Comparison of ENCODE assay signal across 21 mouse cellular contexts in genomic region chr6:66924315-66924965, GRCm38 (mm10). TPM values are rescaled to one million over a fixed set of nuclear protein-coding genes. Genes with fewer than 3 reads are reported as not detected.
DNase-seq lines count a peak whose midpoint lies in the region; ATAC-seq and TF ChIP-seq lines count a peak whose summit lies in the region.
"Had no signal": no experiment of that assay in that cellular context is flagged by ENCODE, and none has a peak within 500 bp of the region (broad histone marks: within the 10 kb centered on the region; RNA-seq: fewer than 3 reads in every experiment).

No protein-coding gene starts in this region.

- ATAC-seq in kidney, embryonic 15.5 days (replicated peaks; ENCODE audit: low FRiP score), result no peak
- no peak for ATAC-seq in liver, postnatal 0 days
- no peak for ATAC-seq in liver, embryonic 11.5 days (replicated peaks; ENCODE audit: low FRiP score)
- ATAC-seq: forebrain, embryonic 14.5 days had no signal

- no peak for TF ChIP-seq EP300 in heart, adult 2 months (IDR thresholded peaks at IDR 0.05; ENCODE audit: insufficient read depth, low read depth, low read length)
- no peak for TF ChIP-seq EP300 in liver, postnatal 0 days (IDR thresholded peaks at IDR 0.05; ENCODE audit: low read depth)

- intact Hi-C loops in heart, adult 2 months (cut with DNase I), result no loop called here

- no peak overlapping the region for H3K9ac ChIP-seq in heart, adult 2 months (ENCODE audit: low read depth, low read length)
- H3K9ac ChIP-seq in kidney, embryonic 15.5 days, result no peak overlapping the region
- H3K9ac ChIP-seq in liver, postnatal 0 days (replicated peaks), result no peak overlapping the region
- H3K9ac ChIP-seq in liver, embryonic 11.5 days (ENCODE audit: low read depth, low read length), result no peak overlapping the region
- H3K9ac ChIP-seq: embryonic facial prominence, embryonic 15.5 days; heart, embryonic 12.5 days had no signal

- H3K36me3 ChIP-seq in heart, embryonic 10.5 days, result no peaks in the 10 kb centered on the region
- peaks cover 2% of the 10 kb centered on the region; the same call in 1 of the 2 replicates for H3K36me3 ChIP-seq in heart, adult 2 months (ENCODE audit: control insufficient read depth, insufficient read depth, low read length)
- no peaks in the 10 kb centered on the region for H3K36me3 ChIP-seq in kidney, embryonic 15.5 days
- H3K36me3 ChIP-seq in liver, postnatal 0 days (replicated peaks; ENCODE audit: insufficient read depth, low read length), result no peaks in the 10 kb centered on the region
- no peaks in the 10 kb centered on the region for H3K36me3 ChIP-seq in liver, embryonic 11.5 days (ENCODE audit: control insufficient read depth, insufficient read depth, low read length)
- H3K36me3 ChIP-seq: embryonic facial prominence, embryonic 15.5 days; forebrain, embryonic 10.5 days; heart, embryonic 12.5 days had no signal

- H3K27me3 ChIP-seq in heart, embryonic 10.5 days (ENCODE audit: insufficient read depth, poor library complexity, severe bottlenecking), result no peaks in the 10 kb centered on the region
- H3K27me3 ChIP-seq in heart, adult 2 months (ENCODE audit: control insufficient read depth, insufficient read depth, low read length), result no peaks in the 10 kb centered on the region
- H3K27me3 ChIP-seq in kidney, embryonic 15.5 days, result no peaks in the 10 kb centered on the region
- H3K27me3 ChIP-seq in liver, postnatal 0 days (ENCODE audit: insufficient read depth, low read length), result no peaks in the 10 kb centered on the region
- H3K27me3 ChIP-seq in liver, embryonic 11.5 days (replicated peaks; ENCODE audit: control insufficient read depth, insufficient read depth, low read length), result no peaks in the 10 kb centered on the region
- H3K27me3 ChIP-seq: embryonic facial prominence, embryonic 15.5 days; heart, embryonic 12.5 days had no signal

- H3K79me2 ChIP-seq in heart, adult 2 months (replicated peaks; ENCODE audit: control insufficient read depth, insufficient read depth, low read length), result 0 out of 2 replicates have a peak, but pooled peaks cover 1% of the 10 kb centered on the region

- no peak for TF ChIP-seq CTCF in heart, adult 2 months (IDR thresholded peaks at IDR 0.05)
- no peak for TF ChIP-seq CTCF in liver, postnatal 0 days (IDR thresholded peaks at IDR 0.05; ENCODE audit: low read depth)

- TF ChIP-seq POLR2A in heart, adult 2 months (IDR thresholded peaks at IDR 0.05; ENCODE audit: insufficient read depth, low read depth, low read length), result no peak

- WGBS in heart, embryonic 10.5 days, result 84% methylated on average over 7 of the region's 7 CpGs
- 92% methylated on average over 7 of the region's 7 CpGs for WGBS in heart, adult 2 months
- WGBS in kidney, embryonic 15.5 days, result 65% methylated on average over 7 of the region's 7 CpGs
- WGBS in liver, postnatal 0 days (ENCODE audit: insufficient replicate concordance), result 72% methylated on average over 7 of the region's 7 CpGs
- WGBS in liver, embryonic 11.5 days, result 80% methylated on average over 7 of the region's 7 CpGs

- H3K4me1 ChIP-seq in heart, embryonic 10.5 days, result 0 out of 2 replicates have a peak, but pooled peaks cover 4% of the 10 kb centered on the region
- peaks cover 3% of the 10 kb centered on the region for H3K4me1 ChIP-seq in heart, adult 2 months (ENCODE audit: control insufficient read depth, insufficient read depth, low read length)
- H3K4me1 ChIP-seq in kidney, embryonic 15.5 days, result peaks cover 36% of the 10 kb centered on the region
- H3K4me1 ChIP-seq in liver, postnatal 0 days (ENCODE audit: insufficient read depth), result peaks cover 16% of the 10 kb centered on the region
- H3K4me1 ChIP-seq in liver, embryonic 11.5 days (replicated peaks; ENCODE audit: control insufficient read depth, insufficient read depth, low read length), result peaks cover under 1% of the 10 kb centered on the region
- H3K4me1 ChIP-seq: embryonic facial prominence, embryonic 15.5 days had no signal

- no peak overlapping the region for H3K27ac ChIP-seq in heart, embryonic 10.5 days
- H3K27ac ChIP-seq in heart, adult 2 months, result no peak overlapping the region
- H3K27ac ChIP-seq in kidney, embryonic 15.5 days, result 0 out of 2 replicates have a peak overlapping the region, but pooled peaks have one; percentile 28
- H3K27ac ChIP-seq in liver, postnatal 0 days (ENCODE audit: low read depth), result peak overlapping the region; percentile 56
- H3K27ac ChIP-seq in liver, embryonic 11.5 days (ENCODE audit: low read depth, low read length), result no peak overlapping the region
- H3K27ac ChIP-seq: embryonic facial prominence, embryonic 15.5 days; forebrain, embryonic 10.5 days; gastrocnemius, adult 2 months had no signal

- no peak overlapping the region for H3K4me3 ChIP-seq in heart, embryonic 10.5 days
- H3K4me3 ChIP-seq in heart, adult 2 months, result no peak overlapping the region
- H3K4me3 ChIP-seq in kidney, embryonic 15.5 days (replicated peaks), result no peak overlapping the region
- no peak overlapping the region for H3K4me3 ChIP-seq in liver, postnatal 0 days (ENCODE audit: low read depth, low read length)
- H3K4me3 ChIP-seq in liver, embryonic 11.5 days (ENCODE audit: low read depth, low read length), result no peak overlapping the region
- H3K4me3 ChIP-seq: embryonic facial prominence, embryonic 15.5 days; erythroblast, embryonic 14.5 days; forebrain, embryonic 10.5 days; gastrocnemius, adult 2 months; heart, embryonic 12.5 days had no signal

- DNase-seq in heart, embryonic 10.5 days (ENCODE audit: low spot score), result peak; percentile 20
- DNase-seq in heart, adult 2 months, result no peak
- no peak for DNase-seq in kidney, postnatal 4 days
- DNase-seq in liver, postnatal 0 days, result no peak
- DNase-seq in liver, embryonic 11.5 days (ENCODE audit: low spot score), result no peak
- no peak for DNase-seq in urinary bladder, adult 18-20 months (ENCODE audit: low spot score in 2 of 2)
- DNase-seq: adrenal gland, postnatal 10 days; cerebellum, adult 11 months; cerebellum, adult 8-10 months; cerebellum, postnatal 14 days; embryo, embryonic 11 days; gastrocnemius, adult 2 months; gastrocnemius, postnatal 25 days; heart, adult 18-20 months; heart, postnatal 36 days had no signal

- no peaks in the 10 kb centered on the region for H3K9me3 ChIP-seq in heart, embryonic 10.5 days
- no peaks in the 10 kb centered on the region for H3K9me3 ChIP-seq in kidney, embryonic 15.5 days (replicated peaks)
- no peaks in the 10 kb centered on the region for H3K9me3 ChIP-seq in liver, postnatal 0 days (ENCODE audit: low read length)
- no peaks in the 10 kb centered on the region for H3K9me3 ChIP-seq in liver, embryonic 11.5 days (ENCODE audit: control insufficient read depth, low read length)
- H3K9me3 ChIP-seq: embryonic facial prominence, embryonic 15.5 days; forebrain, embryonic 10.5 days; heart, embryonic 12.5 days had no signal

- H3K4me2 ChIP-seq in kidney, embryonic 15.5 days, result no peak overlapping the region
- no peak overlapping the region for H3K4me2 ChIP-seq in liver, postnatal 0 days (ENCODE audit: low read depth, low read length)
- no peak overlapping the region for H3K4me2 ChIP-seq in liver, embryonic 11.5 days
- H3K4me2 ChIP-seq: embryonic facial prominence, embryonic 15.5 days; heart, embryonic 12.5 days had no signal

RNA-seq across cellular contexts. Expression of gene Gng12, which starts 28.2 kb away (rescaled TPM):
- polyA plus RNA-seq in heart, embryonic 10.5 days (2016; fragmentation: Nextera tagmentation; extraction: Ambion mirVana), result 60.0 and 60.9 TPM in 2 replicates
- total RNA-seq in heart, adult 2 months (2021), result 10 to 100 TPM; 34.4 to 35.6 TPM
- polyA plus RNA-seq in heart, adult 2 months (2012; rRNA removed), result 15.5 and 24.6 TPM in 2 replicates
- polyA plus RNA-seq in kidney, embryonic 15.5 days (2015; fragmentation: Nextera tagmentation; extraction: Ambion mirVana), result 95.7 and 105 TPM in 2 replicates
- 39.0 and 39.4 TPM in 2 replicates for polyA plus RNA-seq in liver, postnatal 0 days (2015; fragmentation: Nextera tagmentation; extraction: Ambion mirVana)
- polyA plus RNA-seq in liver, embryonic 11.5 days (2014; fragmentation: Nextera tagmentation; extraction: Ambion mirVana), result 51.5 and 59.6 TPM in 2 replicates

Comparison
In these comparisons a context has a peak if more than half of its experiments do, and no peak if none do; other contexts are left out.
1. H3K27ac ChIP-seq: peak in kidney, embryonic 15.5 days (single experiment) and liver, postnatal 0 days (single experiment); none in heart, embryonic 10.5 days (single experiment), heart, adult 2 months (single experiment) and liver, embryonic 11.5 days (single experiment).